Mouse (Mus musculus) heart, postnatal 4 days (tissue): Measurements from ENCODE around the gene Plaur. TPM values are rescaled to one million over a fixed set of nuclear protein-coding genes. Genes with fewer than 3 reads are reported as not detected.

Experiments
- DNase-seq: peaks from one replicate; pipeline ENCODE4 v3.0.0; 2021
- total RNA-seq, 2 experiments: library from RNA; stranded (reverse); gene quantifications; 2 replicates each; pipeline ENCODE4 v1.2.3; 2021

Plaur gene
- total RNA-seq, 2 experiments from 2014 or later, result 6.4 to 10.4 TPM

- no peak for DNase-seq
Measured at GRCm38 (mm10) chr7:24446697-24447340, 15.5 kb upstream of the Plaur start.

- DNase-seq, result no peak
Measured at GRCm38 (mm10) chr7:24448782-24449517, 13.3 kb upstream of the Plaur start.

- DNase-seq, result no peak
Measured at GRCm38 (mm10) chr7:24450585-24451017, 11.7 kb upstream of the Plaur start.

GRCm38 (mm10) chr7:24451855-24452311, 10.4 kb upstream of the Plaur start, which contains the start of gene Irgc1:
Gene Irgc1, minus strand, starts transcription at chr7:24452297.
- DNase-seq, result no peak

GRCm38 (mm10) chr7:24454199-24454598, 8.1 kb upstream of the Plaur start:
- DNase-seq, result no peak

- no peak for DNase-seq
Measured at GRCm38 (mm10) chr7:24455726-24456125, 6.6 kb upstream of the Plaur start.

GRCm38 (mm10) chr7:24457726-24458370, 4.4 kb upstream of the Plaur start:
- no peak for DNase-seq

GRCm38 (mm10) chr7:24459440-24459839, 2.8 kb upstream of the Plaur start:
- DNase-seq, result no peak

GRCm38 (mm10) chr7:24459843-24460242, 2.4 kb upstream of the Plaur start:
- DNase-seq, result peak; percentile 57

GRCm38 (mm10) chr7:24461376-24462051, 770 bp upstream of the Plaur start:
- DNase-seq, result peak; percentile 30

- no peak for DNase-seq
Measured at GRCm38 (mm10) chr7:24466835-24467234, 4.6 kb downstream of the Plaur start.

GRCm38 (mm10) chr7:24467886-24468285, 5.6 kb downstream of the Plaur start:
- DNase-seq, result no peak

- DNase-seq, result peak; percentile 36
Measured at GRCm38 (mm10) chr7:24469126-24469525, 6.8 kb downstream of the Plaur start.

- no peak for DNase-seq
Measured at GRCm38 (mm10) chr7:24470356-24470755, 8.1 kb downstream of the Plaur start.

- DNase-seq, result no peak
Measured at GRCm38 (mm10) chr7:24472442-24472841, 10.2 kb downstream of the Plaur start.

- DNase-seq, result peak; percentile 48
Measured at GRCm38 (mm10) chr7:24472937-24473336, 10.7 kb downstream of the Plaur start.

- peak; percentile 80 for DNase-seq
Measured at GRCm38 (mm10) chr7:24473913-24474529, 11.7 kb downstream of the Plaur start.

- no peak for DNase-seq
Measured at GRCm38 (mm10) chr7:24474811-24475506, 12.7 kb downstream of the Plaur start.

- DNase-seq, result no peak
Measured at GRCm38 (mm10) chr7:24476338-24476737, 14.1 kb downstream of the Plaur start.

GRCm38 (mm10) chr7:24476856-24477255, 14.6 kb downstream of the Plaur start:
- no peak for DNase-seq

GRCm38 (mm10) chr7:24478911-24479310, 16.6 kb downstream of the Plaur start:
- no peak for DNase-seq

GRCm38 (mm10) chr7:24479685-24480084, 17.4 kb downstream of the Plaur start:
- no peak for DNase-seq
